Mouse (Mus musculus) spleen, adult 2 months (tissue): ENCODE data around the gene Col18a1. TPM values are rescaled to one million over a fixed set of nuclear protein-coding genes. Genes with fewer than 3 reads are reported as not detected.

Experiments used
- DNase-seq, 2 experiments: peaks; one replicate each; pipeline versions ENCODE4 v3.0.0 to v3.0.0-alpha.2; 2012 to 2021; ENCODE audit warnings: low spot score in 2 of 2, low read depth in 1 of 2
- H3K27ac ChIP-seq: fragments of 200-500 bp; 2 replicates; pipeline ENCODE4 v1.5.1; 2012; ENCODE audit warnings: low read length, inconsistent platforms; ENCODE audit not compliant: insufficient read depth
- H3K27me3 ChIP-seq: fragments of 200-500 bp; 2 replicates; pipeline ENCODE4 v1.6.1; 2012; ENCODE audit warnings: mild to moderate bottlenecking, moderate library complexity, low read length, inconsistent platforms; ENCODE audit not compliant: control insufficient read depth, insufficient read depth
- H3K36me3 ChIP-seq: fragments of 200-500 bp; 2 replicates; pipeline ENCODE4 v1.6.1; 2012; ENCODE audit warnings: mild to moderate bottlenecking, low read length, inconsistent platforms; ENCODE audit not compliant: control insufficient read depth, insufficient read depth
- H3K4me1 ChIP-seq: fragments of 200-500 bp; 2 replicates; pipeline ENCODE4 v1.6.1; 2011; ENCODE audit warnings: inconsistent platforms; ENCODE audit not compliant: control insufficient read depth, insufficient read depth, insufficient read length
- H3K4me3 ChIP-seq: fragments of 200-500 bp; 2 replicates; pipeline ENCODE4 v1.5.1; 2011; ENCODE audit warnings: mild to moderate bottlenecking, inconsistent platforms; ENCODE audit not compliant: insufficient read depth, insufficient read length; ENCODE audit errors: extremely low read depth
- CTCF ChIP-seq: fragments of 200-500 bp; IDR thresholded peaks from 2 replicates; pipeline ENCODE4 v1.5.1; 2011; ENCODE audit warnings: mild to moderate bottlenecking, inconsistent platforms; ENCODE audit not compliant: insufficient read depth, insufficient read length, insufficient replicate concordance; ENCODE audit errors: extremely low read depth
- POLR2A ChIP-seq: fragments of 200-500 bp; IDR thresholded peaks from 2 replicates; pipeline ENCODE4 v1.6.1; 2011; ENCODE audit warnings: low read depth, low read length, inconsistent platforms
- WGBS: fragments of 180-500 bp; shearing (Covaris S2); methylation state at CpG from one replicate; pipeline ENCODE4 v1.1.7; 2018; 5-methylcytosine and 5-hydroxymethylcytosine counted together
- polyA plus RNA-seq: library from polyadenylated mRNA; depleted of rRNA; stranded (reverse); fragments of >200 nt; gene quantifications from 2 replicates; pipeline ENCODE4 v1.2.3, GENCODE M21; 2012

Col18a1 gene
- polyA plus RNA-seq, 1 experiment = 15.0 TPM

DNA sequence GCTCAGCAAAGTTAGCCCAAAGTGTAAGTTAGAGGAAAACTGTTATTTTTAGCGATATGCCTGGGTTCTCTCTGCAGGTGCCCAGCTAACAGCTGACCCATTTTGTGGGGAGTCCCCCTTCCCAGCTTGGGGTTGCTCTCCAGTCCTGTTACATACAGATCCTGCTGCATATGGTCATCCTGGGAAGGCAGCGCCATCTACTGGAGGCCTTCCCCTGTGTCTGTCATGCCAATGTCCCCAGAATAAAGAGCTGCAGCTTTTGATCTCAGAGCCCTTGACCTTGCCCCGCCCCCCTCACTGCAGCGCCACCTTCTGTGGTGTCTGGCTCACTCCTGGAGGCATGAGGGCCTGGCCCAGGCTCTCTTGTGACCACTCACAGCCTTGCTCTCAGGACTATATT, 96.3 kb downstream of the Col18a1 start:
- H3K27ac ChIP-seq = no peak overlapping the region
- DNase-seq = peak; percentile 15 to 56
- no peaks in the 10 kb centered on the region for H3K36me3 ChIP-seq
- whole genome bisulfite sequencing = 54% methylated on average over 4 of the region's 4 CpGs
- TF ChIP-seq POLR2A = no peak
- peak; percentile 70; the same call in 1 of the 2 replicates for TF ChIP-seq CTCF
- H3K27me3 ChIP-seq = no peaks in the 10 kb centered on the region
- no peak overlapping the region for H3K4me3 ChIP-seq
- no peaks in the 10 kb centered on the region for H3K4me1 ChIP-seq

DNA sequence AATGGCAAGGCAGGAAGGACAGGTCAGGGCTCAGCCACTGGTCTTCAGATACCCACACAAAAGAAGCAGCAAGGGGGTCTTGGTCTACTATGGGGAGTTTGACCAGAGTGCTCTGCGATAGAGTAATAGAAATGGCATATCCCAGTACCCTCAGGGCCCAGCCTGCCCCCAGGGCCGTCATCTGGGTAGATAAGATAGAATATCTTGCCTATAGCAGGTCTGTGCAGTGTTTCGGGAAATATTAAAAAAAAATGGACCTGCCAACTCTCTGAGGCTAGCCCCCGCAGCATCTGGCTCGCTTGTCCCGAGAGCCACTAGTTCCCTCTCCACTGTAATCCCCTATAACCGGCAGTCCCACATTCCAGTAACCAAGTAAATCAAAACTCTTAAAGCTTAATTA, 97.9 kb downstream of the Col18a1 start:
- H3K27me3 ChIP-seq = no peaks in the 10 kb centered on the region
- WGBS = 82% methylated on average over 7 of the region's 7 CpGs
- TF ChIP-seq CTCF (no peak), POLR2A (no peak)
- DNase-seq = no peak
- no peak overlapping the region for H3K27ac ChIP-seq
- no peak overlapping the region for H3K4me3 ChIP-seq
- no peaks in the 10 kb centered on the region for H3K36me3 ChIP-seq
- H3K4me1 ChIP-seq = no peaks in the 10 kb centered on the region

DNA sequence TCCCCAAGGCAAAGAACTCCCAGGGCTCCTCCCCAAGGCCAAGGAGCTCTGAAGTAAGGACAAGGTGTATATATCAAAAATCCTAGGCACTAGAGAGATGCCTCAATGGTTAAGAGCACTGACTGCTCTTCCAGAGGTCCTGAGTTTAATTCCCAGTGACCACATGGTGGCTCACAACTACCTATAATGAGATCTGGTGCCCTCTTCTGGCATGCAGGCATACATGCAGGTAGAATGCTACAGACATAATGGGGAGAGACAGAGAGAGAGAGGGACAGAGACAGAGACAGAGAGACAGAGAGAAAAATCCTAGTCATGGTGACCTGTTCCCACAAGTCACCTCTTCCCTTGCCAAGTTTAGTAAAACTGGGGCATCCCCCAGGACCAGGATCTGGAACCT, 101.7 kb downstream of the Col18a1 start:
- TF ChIP-seq POLR2A (no peak), CTCF (no peak)
- Histone ChIP-seq H3K36me3 (no peaks in the 10 kb centered on the region), H3K4me1 (no peaks in the 10 kb centered on the region), H3K4me3 (no peak overlapping the region), H3K27ac (no peak overlapping the region), H3K27me3 (no peaks in the 10 kb centered on the region)
- no peak for DNase-seq

DNA sequence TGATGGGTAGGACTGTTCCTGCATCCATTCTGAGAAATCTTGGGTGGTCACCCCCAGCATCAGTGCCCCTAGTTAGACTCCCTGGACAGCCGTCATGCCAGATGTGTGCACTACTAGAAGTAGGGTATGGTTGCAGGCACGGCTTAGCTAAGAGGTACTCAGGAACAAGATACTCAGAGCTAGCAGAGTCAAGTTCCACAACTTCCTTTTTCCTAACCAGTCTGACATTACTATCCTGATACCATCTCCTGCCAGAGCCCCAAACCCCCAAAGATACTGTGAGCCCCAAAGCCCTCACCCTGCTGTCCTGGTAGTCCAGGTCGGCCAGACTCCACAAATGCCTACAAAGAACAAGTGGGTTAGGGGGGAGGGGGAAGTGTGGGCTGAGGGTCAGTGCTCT, 102.1 kb downstream of the Col18a1 start:
- no peak for DNase-seq
- H3K36me3 ChIP-seq = no peaks in the 10 kb centered on the region
- H3K4me3 ChIP-seq = no peak overlapping the region
- TF ChIP-seq CTCF (no peak), POLR2A (no peak)
- H3K4me1 ChIP-seq = no peaks in the 10 kb centered on the region
- WGBS = 65% methylated on average over 3 of the region's 3 CpGs
- no peaks in the 10 kb centered on the region for H3K27me3 ChIP-seq
- no peak overlapping the region for H3K27ac ChIP-seq

DNA sequence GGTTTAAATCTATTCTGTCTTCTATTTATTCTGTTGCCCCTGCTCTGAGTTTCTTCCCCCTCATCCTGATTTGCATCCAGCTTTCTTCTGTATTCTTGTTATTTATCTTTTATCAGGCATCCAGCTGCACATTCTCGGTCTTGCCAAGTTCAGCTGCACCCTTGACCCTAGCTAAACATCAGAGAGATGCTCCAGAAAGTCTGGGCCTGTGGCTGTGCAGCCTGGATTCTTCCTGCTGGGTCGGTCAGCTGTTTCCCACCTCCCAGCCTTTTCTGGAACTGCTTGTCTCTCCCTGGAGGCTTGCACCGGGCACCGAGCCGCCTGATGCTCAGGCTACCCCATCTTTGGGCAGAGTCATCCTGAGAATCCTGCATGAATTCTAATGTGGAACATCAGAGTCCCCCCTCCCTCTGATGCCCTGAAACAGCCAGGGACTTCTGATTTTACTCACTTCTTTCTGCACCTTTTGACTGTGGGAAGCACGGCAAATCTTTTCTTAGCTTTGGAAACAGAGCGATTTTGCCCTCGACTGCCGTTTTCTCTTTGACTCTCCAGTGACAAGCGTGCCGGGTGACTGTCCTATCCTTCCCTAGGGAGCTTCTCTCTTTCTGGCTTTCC, 103.8 kb downstream of the Col18a1 start:
- no peaks in the 10 kb centered on the region for H3K27me3 ChIP-seq
- no peak overlapping the region for H3K4me3 ChIP-seq
- TF ChIP-seq POLR2A (no peak), CTCF (no peak)
- no peak for DNase-seq
- WGBS = 89% methylated on average over 11 of the region's 11 CpGs
- H3K36me3 ChIP-seq = no peaks in the 10 kb centered on the region
- H3K27ac ChIP-seq = no peak overlapping the region
- H3K4me1 ChIP-seq = no peaks in the 10 kb centered on the region

DNA sequence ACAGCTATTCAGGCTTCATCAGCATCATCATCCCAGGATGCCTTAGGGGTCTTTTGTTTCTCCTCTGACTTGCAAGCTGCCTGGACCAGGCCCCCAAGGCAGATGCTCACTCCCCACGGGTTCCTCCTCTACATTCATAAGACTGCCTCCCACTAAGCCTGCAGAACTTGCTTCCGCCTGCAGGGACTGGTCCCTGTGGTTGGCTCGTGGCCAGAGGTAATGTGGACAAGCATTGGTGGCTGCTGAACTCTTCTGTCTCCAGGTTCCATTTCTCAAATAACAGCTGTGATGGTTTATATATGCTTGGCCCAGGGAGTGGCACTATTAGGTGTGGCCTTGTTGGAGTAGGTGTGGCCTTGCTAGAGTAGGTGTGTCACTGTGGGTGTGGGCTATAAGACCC, 104.9 kb downstream of the Col18a1 start:
- TF ChIP-seq POLR2A (no peak), CTCF (no peak)
- H3K27ac ChIP-seq = no peak overlapping the region
- no peaks in the 10 kb centered on the region for H3K27me3 ChIP-seq
- no peaks in the 10 kb centered on the region for H3K36me3 ChIP-seq
- no peak for DNase-seq
- 65% methylated on average over 3 of the region's 3 CpGs for WGBS
- H3K4me1 ChIP-seq = peaks cover 4% of the 10 kb centered on the region; the same call in 1 of the 2 replicates
- no peak overlapping the region for H3K4me3 ChIP-seq

DNA sequence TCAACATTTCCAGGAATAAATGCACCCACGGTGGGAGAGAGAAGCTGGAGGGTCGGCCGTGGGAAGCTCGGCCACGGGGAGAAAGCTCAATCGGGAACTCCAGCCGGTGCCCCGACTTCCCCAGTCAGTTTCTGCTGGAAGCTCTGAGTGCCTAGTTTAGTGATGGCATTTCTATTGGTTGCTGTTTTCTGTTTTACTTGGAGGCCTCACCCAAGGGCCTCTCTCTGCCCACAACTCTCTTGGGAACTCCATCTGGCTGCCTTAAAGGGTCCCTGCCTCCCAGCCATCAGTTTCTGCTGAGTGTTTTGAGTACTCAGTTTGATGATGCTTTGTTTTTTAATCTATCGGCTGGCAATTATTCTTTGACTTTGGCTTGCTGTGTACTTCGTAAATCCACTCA, 109.6 kb downstream of the Col18a1 start:
- Histone ChIP-seq H3K27ac (no peak overlapping the region), H3K4me3 (no peak overlapping the region), H3K27me3 (no peaks in the 10 kb centered on the region), H3K36me3 (no peaks in the 10 kb centered on the region), H3K4me1 (peaks cover 4% of the 10 kb centered on the region; the same call in 1 of the 2 replicates)
- TF ChIP-seq CTCF = no peak
- TF ChIP-seq POLR2A = no peak
- WGBS = 30% methylated on average over 10 of the region's 10 CpGs
- no peak for DNase-seq
